Mouse (Mus musculus) limb, embryonic 13.5 days (tissue): ENCODE results near the gene Lrrc8a. TPM values are rescaled to one million over a fixed set of nuclear protein-coding genes. Genes with fewer than 3 reads are reported as not detected.
A peak's percentile ranks its signal among the peaks of the same experiment; 100 is the strongest.

Experiments
- ATAC-seq: fragments of 200-750 bp; cut with Nextera tagmentation; 2 replicates; pipeline ENCODE4 v1.8.0; 2017; ENCODE audit warnings: low read depth, moderate number of reproducible peaks, moderate TSS enrichment; ENCODE audit not compliant: low FRiP score
- H3K27ac ChIP-seq: fragments of 300-500 bp; sonication (generic); 2 replicates; pipeline ENCODE4 v1.5.1; 2015; ENCODE audit warnings: inconsistent platforms, mild to moderate bottlenecking, moderate library complexity
- H3K27me3 ChIP-seq: fragments of 300-500 bp; sonication (generic); 2 replicates; pipeline ENCODE4 v1.6.1; 2015; ENCODE audit warnings: mild to moderate bottlenecking, inconsistent platforms
- H3K36me3 ChIP-seq: fragments of 300-500 bp; sonication (generic); 2 replicates; pipeline ENCODE4 v1.6.1; 2015; ENCODE audit warnings: inconsistent platforms, mild to moderate bottlenecking, moderate library complexity
- H3K4me1 ChIP-seq: fragments of 300-500 bp; sonication (generic); 2 replicates; pipeline ENCODE4 v1.6.1; 2015; ENCODE audit warnings: inconsistent platforms
- H3K4me2 ChIP-seq: fragments of 300-500 bp; sonication (generic); replicated peaks from 2 replicates; pipeline ENCODE4 v1.6.1; 2015; ENCODE audit warnings: inconsistent platforms, mild to moderate bottlenecking, moderate library complexity
- H3K4me3 ChIP-seq: fragments of 300-500 bp; sonication (generic); 2 replicates; pipeline ENCODE4 v1.5.1; 2015; ENCODE audit warnings: moderate library complexity, mild to moderate bottlenecking, inconsistent platforms
- H3K9ac ChIP-seq: fragments of 300-500 bp; sonication (generic); 2 replicates; pipeline ENCODE4 v1.6.1; 2015; ENCODE audit warnings: mild to moderate bottlenecking, inconsistent platforms
- H3K9me3 ChIP-seq: fragments of 300-500 bp; sonication (generic); 2 replicates; pipeline ENCODE4 v1.6.1; 2016; ENCODE audit warnings: inconsistent platforms
- WGBS: fragments of 180-500 bp; shearing (Covaris S2); methylation state at CpG from one replicate; pipeline ENCODE4 v1.1.7; 2015; 5-methylcytosine and 5-hydroxymethylcytosine counted together
- polyA plus RNA-seq: library from polyadenylated mRNA; unstranded; fragments of >200 nt; fragmentation: Nextera tagmentation; extraction: Ambion mirVana; gene quantifications from 2 replicates; pipeline ENCODE4 v1.2.1, GENCODE M21; 2015

Lrrc8a gene
- polyA plus RNA-seq, 1 experiment from 2014 or later = 49.1 TPM

DNA sequence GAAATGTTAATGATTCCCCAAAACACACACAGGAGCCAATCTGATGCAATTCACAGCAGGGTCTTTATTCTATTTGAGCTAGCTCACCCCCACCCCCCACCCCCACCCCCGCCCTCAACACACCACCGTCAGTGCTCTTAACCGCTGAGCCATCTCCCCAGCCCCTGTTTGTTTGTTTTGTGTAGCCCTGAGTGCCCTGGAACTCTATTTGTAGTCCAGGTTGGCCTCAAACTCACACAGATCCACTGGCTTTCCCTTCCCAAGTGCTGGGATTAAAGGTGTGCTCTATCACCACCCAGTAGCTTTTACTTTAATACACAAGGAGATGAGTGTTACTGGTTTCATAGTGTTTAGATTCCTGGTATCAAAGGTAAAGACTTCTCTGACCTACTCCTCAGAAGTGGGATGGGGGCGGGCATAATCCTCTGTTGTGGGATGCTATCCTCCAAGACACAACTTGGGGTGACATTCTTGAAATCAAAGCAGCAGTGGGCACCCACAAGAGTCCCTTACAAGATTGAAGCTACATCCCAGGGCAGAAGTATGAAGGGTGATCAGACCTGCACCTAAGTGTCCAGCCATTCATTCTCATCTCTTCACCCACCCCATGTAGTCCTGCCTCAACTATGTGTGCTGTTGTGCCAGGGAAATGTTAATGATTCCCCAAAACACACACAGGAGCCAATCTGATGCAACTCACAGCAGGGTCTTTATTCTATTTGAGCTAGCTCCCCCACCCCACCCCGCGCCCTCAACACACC, 25.9 kb upstream of the Lrrc8a start:
- Histone ChIP-seq H3K27me3 (no peaks in the 10 kb centered on the region), H3K27ac (no peak overlapping the region), H3K9me3 (no peaks in the 10 kb centered on the region), H3K4me3 (no peak overlapping the region), H3K36me3 (no peaks in the 10 kb centered on the region), H3K4me1 (peaks cover under 1% of the 10 kb centered on the region; the same call in 1 of the 2 replicates), H3K9ac (no peak overlapping the region), H3K4me2 (no peak overlapping the region)
- no peak for ATAC-seq
- 68% methylated on average over 6 of the region's 6 CpGs for WGBS

GRCm38 (mm10) chr2:30212169-30212545, 25.4 kb upstream of the Lrrc8a start:
- Histone ChIP-seq H3K4me1 (no peaks in the 10 kb centered on the region), H3K9ac (no peak overlapping the region), H3K27me3 (no peaks in the 10 kb centered on the region), H3K4me3 (no peak overlapping the region), H3K4me2 (no peak overlapping the region), H3K36me3 (no peaks in the 10 kb centered on the region), H3K27ac (no peak overlapping the region), H3K9me3 (no peaks in the 10 kb centered on the region)
- ATAC-seq = no peak
- 72% methylated on average over 4 of the region's 4 CpGs for WGBS

DNA sequence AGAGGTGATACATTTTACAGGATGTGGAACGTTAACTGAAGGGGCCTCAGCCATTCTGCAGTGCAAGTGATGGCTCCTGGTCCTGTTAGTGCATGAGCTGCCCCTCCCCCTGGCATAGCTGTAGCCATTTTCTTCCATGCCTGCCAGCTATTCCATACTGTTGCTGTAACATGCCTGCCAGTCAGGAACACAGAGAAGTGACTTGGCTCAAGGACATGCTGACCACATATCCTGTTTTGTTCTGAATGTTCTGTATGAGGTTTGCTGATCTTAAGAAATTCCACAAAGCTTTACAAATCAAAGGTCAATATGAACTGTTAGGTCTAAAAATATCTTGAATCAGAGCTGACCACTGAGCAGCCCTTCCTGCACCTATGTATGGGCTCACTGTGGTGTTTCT, 24.6 kb upstream of the Lrrc8a start:
- Histone ChIP-seq H3K27ac (no peak overlapping the region), H3K27me3 (no peaks in the 10 kb centered on the region), H3K4me2 (no peak overlapping the region), H3K4me1 (no peaks in the 10 kb centered on the region), H3K9me3 (no peaks in the 10 kb centered on the region), H3K4me3 (no peak overlapping the region), H3K9ac (no peak overlapping the region), H3K36me3 (no peaks in the 10 kb centered on the region)
- ATAC-seq = no peak
- WGBS = 23% methylated on average over 1 of the region's 1 CpGs

DNA sequence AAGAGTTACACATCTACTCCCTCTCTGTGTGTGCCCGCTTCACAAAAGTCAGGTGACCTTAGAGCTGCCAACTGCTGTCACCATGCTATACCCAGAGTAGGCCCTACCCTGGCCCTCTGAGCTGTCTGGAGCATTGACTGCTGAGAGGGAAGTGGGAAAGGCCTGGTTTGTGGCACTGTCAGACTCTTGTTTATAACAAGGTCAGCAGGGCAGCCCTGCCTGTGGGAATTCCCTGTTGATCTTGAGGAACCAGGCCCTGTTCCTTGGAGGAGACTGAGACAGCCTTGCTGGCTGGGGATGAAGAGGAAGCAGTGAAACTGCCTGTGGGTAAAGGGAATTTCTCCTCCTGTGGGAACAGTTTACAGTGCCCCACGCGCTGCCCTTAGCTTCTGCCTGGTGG, 22.8 kb upstream of the Lrrc8a start:
- Histone ChIP-seq H3K9ac (no peak overlapping the region), H3K4me3 (no peak overlapping the region), H3K27me3 (no peaks in the 10 kb centered on the region), H3K27ac (no peak overlapping the region), H3K4me2 (no peak overlapping the region), H3K9me3 (no peaks in the 10 kb centered on the region), H3K4me1 (no peaks in the 10 kb centered on the region), H3K36me3 (no peaks in the 10 kb centered on the region)
- WGBS = 91% methylated on average over 3 of the region's 3 CpGs
- ATAC-seq = no peak

- Histone ChIP-seq H3K27me3 (no peaks in the 10 kb centered on the region), H3K9ac (no peak overlapping the region), H3K4me3 (no peak overlapping the region), H3K9me3 (no peaks in the 10 kb centered on the region), H3K4me1 (no peaks in the 10 kb centered on the region), H3K27ac (no peak overlapping the region), H3K36me3 (no peaks in the 10 kb centered on the region), H3K4me2 (no peak overlapping the region)
- WGBS = 84% methylated on average over 6 of the region's 6 CpGs
- ATAC-seq = no peak
These were observed 22.0 kb upstream of the Lrrc8a start for GRCm38 (mm10) chr2:30215493-30215892.

DNA sequence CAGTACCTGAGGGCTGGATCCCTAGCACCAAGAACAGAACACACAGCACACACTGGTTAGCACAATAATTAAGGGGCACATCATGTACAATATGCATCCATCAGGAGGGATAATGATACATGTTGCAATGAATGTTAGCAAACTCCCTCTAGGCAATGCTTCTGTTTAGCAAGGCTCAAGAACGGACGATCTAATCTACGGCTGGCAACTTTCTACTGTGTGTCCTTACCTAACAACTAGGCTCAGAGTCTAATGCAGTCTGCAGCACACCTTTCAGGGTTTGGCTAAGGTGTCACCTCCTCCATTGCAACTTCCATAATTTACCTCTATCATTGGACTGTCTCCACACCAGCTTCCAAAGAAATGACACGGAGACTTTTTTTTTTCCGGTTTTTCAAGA, 21.2 kb upstream of the Lrrc8a start:
- Histone ChIP-seq H3K9ac (no peak overlapping the region), H3K4me3 (no peak overlapping the region), H3K4me2 (no peak overlapping the region), H3K36me3 (no peaks in the 10 kb centered on the region), H3K27ac (no peak overlapping the region), H3K4me1 (no peaks in the 10 kb centered on the region), H3K27me3 (no peaks in the 10 kb centered on the region), H3K9me3 (no peaks in the 10 kb centered on the region)
- no peak for ATAC-seq
- 94% methylated on average over 5 of the region's 5 CpGs for WGBS

DNA sequence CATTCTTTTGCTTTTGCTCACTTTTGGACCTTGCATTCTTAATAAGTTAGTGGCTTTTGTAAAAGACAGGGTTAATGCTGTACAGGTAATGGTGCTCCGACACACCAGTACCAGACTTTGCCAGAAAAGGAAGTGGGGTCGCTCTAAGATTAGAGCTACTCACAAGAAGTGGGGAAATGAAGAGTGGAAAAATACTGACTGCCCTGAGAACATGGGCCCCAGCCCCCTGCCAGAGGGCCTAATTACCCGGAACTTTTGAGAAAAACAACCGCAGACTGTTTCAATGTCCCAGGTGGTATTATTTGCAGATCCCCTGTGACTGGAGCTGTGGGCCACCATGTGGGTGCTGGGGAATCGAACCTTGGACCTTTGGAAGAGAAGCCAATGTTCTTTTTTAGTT, 1.9 kb upstream of the Lrrc8a start:
- Histone ChIP-seq H3K36me3 (peaks cover 10% of the 10 kb centered on the region), H3K27ac (no peak overlapping the region), H3K27me3 (no peaks in the 10 kb centered on the region), H3K9me3 (no peaks in the 10 kb centered on the region; the same call in 1 of the 2 replicates), H3K4me1 (peaks cover 27% of the 10 kb centered on the region), H3K9ac (no peak overlapping the region), H3K4me3 (no peak overlapping the region), H3K4me2 (no peak overlapping the region)
- WGBS = 74% methylated on average over 5 of the region's 5 CpGs
- no peak for ATAC-seq

GRCm38 (mm10) chr2:30236426-30237198, 903 bp upstream of the Lrrc8a start:
- H3K4me2 ChIP-seq = peak overlapping the region; percentile 86
- ATAC-seq = no peak
- H3K27me3 ChIP-seq = no peaks in the 10 kb centered on the region
- H3K9me3 ChIP-seq = no peaks in the 10 kb centered on the region; the same call in 1 of the 2 replicates
- H3K27ac ChIP-seq = peak overlapping the region; percentile 89
- peaks cover 27% of the 10 kb centered on the region for H3K4me1 ChIP-seq
- 5% methylated on average over 18 of the region's 18 CpGs for WGBS
- peak overlapping the region; percentile 89 for H3K4me3 ChIP-seq
- H3K9ac ChIP-seq = peak overlapping the region; percentile 77
- peaks cover 20% of the 10 kb centered on the region for H3K36me3 ChIP-seq

DNA sequence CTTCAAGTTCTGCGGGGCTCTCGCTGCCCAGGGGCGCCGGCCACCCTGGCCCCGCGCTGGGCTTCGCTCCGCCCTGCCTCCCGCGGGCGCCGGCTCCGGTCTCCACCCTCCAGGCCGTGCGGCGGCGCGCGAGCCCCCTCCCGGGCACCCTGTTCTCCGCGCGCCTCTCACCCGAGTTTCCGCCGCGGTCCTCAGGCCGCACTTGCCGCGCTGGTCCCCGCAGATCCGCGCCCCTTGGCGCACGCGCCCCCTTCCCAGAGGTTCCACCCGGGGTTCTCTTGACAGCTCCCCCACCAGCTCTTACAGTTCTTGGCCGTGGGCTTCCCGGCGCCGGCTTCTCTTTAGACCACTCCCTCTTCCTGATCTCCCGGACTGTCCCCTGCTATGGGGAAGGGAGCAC, 366 bp downstream of the Lrrc8a start:
- H3K9me3 ChIP-seq = no peaks in the 10 kb centered on the region
- peak overlapping the region; percentile 92 for H3K9ac ChIP-seq
- ATAC-seq = peak; percentile 89
- no peaks in the 10 kb centered on the region for H3K27me3 ChIP-seq
- WGBS = under 1% methylated on average over 35 of the region's 42 CpGs
- H3K4me1 ChIP-seq = peaks cover 35% of the 10 kb centered on the region
- peak overlapping the region; percentile 89 for H3K27ac ChIP-seq
- peak overlapping the region; percentile 86 for H3K4me2 ChIP-seq
- peaks cover 32% of the 10 kb centered on the region for H3K36me3 ChIP-seq
- H3K4me3 ChIP-seq = peak overlapping the region; percentile 89

GRCm38 (mm10) chr2:30238906-30239465, 1.5 kb downstream of the Lrrc8a start:
- peak overlapping the region; percentile 89 for H3K4me3 ChIP-seq
- 74% methylated on average over 3 of the region's 3 CpGs for WGBS
- ATAC-seq = no peak
- H3K27me3 ChIP-seq = no peaks in the 10 kb centered on the region
- peaks cover 38% of the 10 kb centered on the region for H3K4me1 ChIP-seq
- H3K9me3 ChIP-seq = no peaks in the 10 kb centered on the region
- H3K36me3 ChIP-seq = peaks cover 43% of the 10 kb centered on the region
- peak overlapping the region; percentile 86 for H3K4me2 ChIP-seq
- H3K9ac ChIP-seq = peak overlapping the region; percentile 92
- no peak overlapping the region for H3K27ac ChIP-seq

- Histone ChIP-seq H3K27me3 (no peaks in the 10 kb centered on the region), H3K9ac (peak overlapping the region; percentile 92), H3K4me3 (0 out of 2 replicates have a peak overlapping the region, but pooled peaks have one; percentile 89), H3K4me2 (peak overlapping the region; percentile 86), H3K4me1 (peaks cover 46% of the 10 kb centered on the region), H3K27ac (no peak overlapping the region), H3K9me3 (no peaks in the 10 kb centered on the region), H3K36me3 (peaks cover 50% of the 10 kb centered on the region)
- ATAC-seq = no peak
- 82% methylated on average over 4 of the region's 4 CpGs for WGBS
These were observed 2.3 kb downstream of the Lrrc8a start for GRCm38 (mm10) chr2:30239777-30240176.

GRCm38 (mm10) chr2:30240267-30240666, 2.8 kb downstream of the Lrrc8a start, which contains the start of gene Gm28035:
TSS of gene Gm28035 (plus strand) at chr2:30240567.
- Histone ChIP-seq H3K36me3 (peaks cover 54% of the 10 kb centered on the region), H3K27ac (no peak within 1 kb of the TSS), H3K27me3 (no peaks in the 10 kb centered on the region), H3K4me3 (0 out of 2 replicates have a peak within 1 kb of the TSS, but pooled peaks have one; percentile 89), H3K4me1 (peaks cover 47% of the 10 kb centered on the region), H3K9me3 (no peaks in the 10 kb centered on the region), H3K4me2 (peak within 1 kb of the TSS; percentile 86), H3K9ac (peak within 1 kb of the TSS; percentile 92)
- WGBS = 90% methylated on average over 2 of the region's 2 CpGs
- ATAC-seq = no peak
